Mouse (Mus musculus) layer of hippocampus, postnatal 10 days (tissue): Measurements from ENCODE around the gene Gata5. TPM values are rescaled to one million over a fixed set of nuclear protein-coding genes. Genes with fewer than 3 reads are reported as not detected.

Experiments used
- DNase-seq, 2 experiments: peaks; one replicate each; pipeline ENCODE4 v3.0.0; 2021; ENCODE audit warnings: low spot score in 2 of 2
- long read RNA-seq: library from polyadenylated mRNA; stranded (forward); transcript quantifications from one replicate; pipeline ENCODE4 v2.0.0, GENCODE M21; 2023
- total RNA-seq, 2 experiments: library from RNA; stranded (reverse); gene quantifications; 2 replicates each; pipeline ENCODE4 v1.2.3; 2021

The Gata5 gene
- total RNA-seq = not detected
- long read RNA-seq = 0 reads

DNA sequence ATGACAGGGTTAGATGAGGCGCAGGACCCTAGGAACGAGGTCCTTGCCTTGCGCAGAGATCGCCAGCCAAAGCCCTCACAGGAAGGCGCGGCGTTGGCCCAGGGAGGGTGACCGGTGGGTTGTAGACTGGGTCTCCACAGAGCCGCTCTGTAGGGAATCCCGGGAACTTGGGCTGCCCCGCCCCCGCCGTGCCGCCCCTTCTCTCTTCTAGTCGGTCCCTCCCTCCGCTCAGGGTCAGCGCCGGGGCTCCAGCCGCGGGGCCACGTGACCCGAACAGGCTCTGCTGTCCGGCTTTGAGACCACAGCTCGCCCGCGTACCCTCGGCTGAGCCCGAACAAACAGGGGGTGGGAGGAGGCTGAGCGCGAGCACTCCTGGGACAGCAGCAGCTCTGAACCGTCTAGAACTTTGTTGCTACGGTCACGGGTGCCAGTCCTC, at the start of gene Gata5:
Gene Gata5 (minus strand): TSS at position 149 of the 436 bp plus-strand sequence.
- DNase-seq = no peak

DNA sequence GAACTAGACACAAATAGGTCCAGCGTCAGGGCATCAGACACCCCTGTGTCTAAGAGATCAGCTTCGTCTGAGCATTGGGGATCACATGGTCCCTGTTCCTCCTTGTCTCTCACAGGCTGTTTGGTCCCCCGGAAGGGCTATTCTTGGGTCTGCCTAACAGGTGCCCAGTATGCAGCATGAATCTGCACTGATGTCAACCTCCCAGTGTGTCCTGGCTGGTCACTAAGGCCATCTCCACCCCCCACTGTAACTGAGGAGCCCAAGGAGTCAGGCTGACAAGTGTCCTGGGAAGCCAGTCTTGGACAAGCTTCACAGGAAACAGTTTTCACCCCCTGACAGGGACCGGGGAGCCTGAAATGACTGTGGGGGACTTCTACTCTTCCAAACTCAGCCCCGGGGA, 42.2 kb upstream of the Gata5 start:
- no peak for DNase-seq

DNA sequence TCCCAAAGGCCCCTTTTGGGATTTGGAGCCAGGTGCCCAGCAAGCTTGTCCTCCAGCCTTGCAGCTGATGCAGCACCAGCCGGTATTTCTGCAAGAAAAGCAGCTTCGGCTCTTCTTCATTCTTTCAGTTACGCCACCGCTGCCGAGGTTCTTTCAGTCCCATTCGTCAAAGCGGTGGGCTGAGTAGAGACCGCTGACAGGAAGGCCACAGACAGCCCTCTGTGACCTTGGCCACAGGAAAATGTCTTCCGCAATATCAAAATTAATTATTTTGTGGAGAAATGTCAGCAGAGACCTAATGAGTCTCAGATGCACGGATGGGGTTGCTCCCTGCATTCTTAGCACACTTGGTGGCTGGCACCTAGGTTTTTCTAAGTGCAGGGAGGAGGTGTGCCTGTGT, 38.8 kb upstream of the Gata5 start:
- no peak for DNase-seq

DNA sequence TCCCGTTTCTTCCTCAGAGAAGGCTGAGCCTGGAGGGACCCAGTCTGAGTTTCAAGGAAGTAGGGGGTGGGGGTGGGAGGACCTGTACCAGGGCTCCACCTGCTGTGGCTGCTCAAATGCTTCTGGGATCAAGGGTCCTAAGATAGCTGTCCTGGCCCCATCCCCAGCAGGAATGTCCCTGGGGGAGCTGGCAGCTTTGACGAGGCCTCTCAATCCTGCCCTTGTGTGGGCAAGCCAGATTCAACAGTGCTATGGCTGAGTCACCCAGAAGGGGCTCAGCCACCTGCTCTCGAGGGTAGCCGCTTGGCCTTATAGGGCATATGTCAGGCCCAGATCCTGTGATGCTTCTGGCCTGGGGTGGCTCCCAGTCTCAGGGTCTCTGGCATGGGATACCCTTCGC, 33.9 kb upstream of the Gata5 start:
- no peak for DNase-seq

DNA sequence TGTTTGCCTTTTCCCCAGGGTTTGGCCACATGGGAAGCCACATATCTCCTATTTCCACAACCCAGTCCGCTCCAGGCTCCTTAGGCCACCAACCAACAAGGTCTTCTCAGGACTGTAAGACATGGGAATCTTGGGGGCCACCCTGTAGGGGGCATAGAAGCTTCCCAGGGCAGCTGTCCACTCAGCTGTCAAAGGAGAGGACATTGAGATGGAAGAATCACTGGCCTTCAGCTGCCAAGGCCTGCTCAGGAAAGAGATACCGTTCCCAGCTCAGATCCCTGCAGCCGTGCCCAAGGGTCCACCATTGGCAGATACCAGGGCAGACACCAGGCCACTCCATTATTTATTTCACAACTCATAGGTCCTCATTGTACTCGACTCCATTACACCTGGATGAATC, 32.9 kb upstream of the Gata5 start:
- DNase-seq = no peak

DNA sequence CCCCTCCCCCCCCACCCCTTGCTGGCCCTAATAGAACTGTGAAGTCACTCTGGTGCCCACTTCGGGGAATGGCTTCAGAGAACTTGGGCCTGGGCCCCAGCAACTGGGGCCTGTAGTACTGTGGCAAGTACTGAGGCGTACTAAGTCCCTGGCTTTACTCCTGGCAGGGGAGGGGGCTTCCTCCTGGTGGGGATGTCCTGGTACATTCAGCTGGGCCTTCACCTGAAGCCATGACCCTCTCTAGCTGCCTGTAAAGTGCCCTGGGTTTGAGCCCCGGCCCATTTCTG, 28.9 kb upstream of the Gata5 start:
- no peak for DNase-seq

DNA sequence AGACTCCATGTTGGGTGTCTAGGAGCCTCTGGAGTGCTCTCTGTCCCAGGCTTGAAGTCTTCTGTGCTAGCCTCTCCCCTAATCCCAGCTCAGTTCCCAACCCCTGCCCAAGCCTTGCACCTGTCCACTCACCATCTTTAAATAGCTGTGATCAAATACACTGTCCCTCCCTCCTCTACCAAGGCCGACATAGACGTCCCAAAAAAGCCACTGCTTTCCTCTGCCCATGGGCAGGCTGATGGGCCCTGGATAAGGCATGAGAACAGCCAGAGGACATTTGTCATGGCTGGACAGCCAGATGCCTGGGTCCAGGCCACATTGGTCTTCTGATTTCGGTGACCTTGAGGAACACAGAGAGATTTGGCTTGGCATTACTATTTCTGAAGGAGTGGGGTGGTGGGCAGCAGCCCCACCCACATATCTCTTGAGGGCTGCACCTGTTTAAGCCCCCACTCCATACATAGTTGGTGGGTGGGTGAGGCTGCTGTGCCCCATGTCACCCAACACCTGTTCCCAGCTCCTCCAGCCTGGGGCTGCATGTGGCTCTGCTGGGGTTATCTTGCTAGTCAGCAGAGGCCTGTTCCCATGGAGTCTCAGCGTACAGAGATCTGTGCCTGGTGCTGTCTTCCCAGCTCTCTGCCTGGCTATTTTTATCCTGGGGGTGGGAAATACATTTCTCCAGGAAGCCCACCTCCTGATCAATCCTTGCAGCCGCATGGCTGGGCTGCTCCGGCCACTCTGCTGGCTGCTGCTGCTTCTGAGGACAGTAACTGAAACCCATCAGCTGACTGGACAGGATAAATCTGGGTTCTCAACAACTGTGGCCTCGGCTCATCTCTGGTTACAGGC, 28.3 kb upstream of the Gata5 start:
- no peak for DNase-seq

DNA sequence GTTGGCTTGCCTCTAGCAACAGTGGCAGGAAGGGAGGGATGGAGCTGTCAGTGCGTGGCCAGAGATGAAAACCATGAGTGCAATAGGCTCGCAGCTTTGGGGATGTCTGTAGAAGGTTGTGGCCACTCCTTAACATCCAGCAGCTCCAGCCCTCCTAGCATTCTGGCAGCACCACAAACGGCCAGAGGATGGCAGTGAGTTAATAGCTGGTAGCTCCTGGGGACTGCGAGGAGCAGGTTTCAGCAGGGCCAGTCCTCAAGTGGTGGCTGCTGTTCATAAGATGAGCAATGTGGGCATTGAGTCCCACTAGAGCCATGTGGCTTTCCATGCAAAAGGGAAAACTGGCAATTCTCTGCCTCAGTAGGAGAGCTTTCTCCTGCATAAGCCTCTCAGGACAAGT, 24.6 kb upstream of the Gata5 start:
- DNase-seq = peak in 1 of 2 experiments; percentile 39

DNA sequence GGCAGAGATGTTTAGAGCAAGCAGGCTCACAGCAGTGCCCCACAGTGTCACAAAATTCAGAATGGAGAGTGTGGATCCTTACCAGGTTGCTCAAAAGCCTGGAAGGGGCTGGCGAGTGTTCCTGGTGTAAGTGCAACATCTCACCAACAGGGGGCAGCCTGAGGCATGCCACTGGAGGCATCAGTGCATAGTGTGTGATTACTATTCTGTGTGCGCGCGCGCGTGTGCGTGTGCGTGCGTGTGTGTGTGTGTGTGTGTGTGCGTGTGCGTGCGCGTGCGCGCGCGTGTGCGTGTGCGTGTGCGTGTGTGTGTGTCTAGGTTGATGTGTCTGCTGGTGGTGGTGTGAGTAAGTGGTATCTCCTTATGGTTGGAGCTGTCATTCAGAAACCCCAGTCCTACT, 18.8 kb upstream of the Gata5 start:
- peak; percentile 56 to 64 for DNase-seq

DNA sequence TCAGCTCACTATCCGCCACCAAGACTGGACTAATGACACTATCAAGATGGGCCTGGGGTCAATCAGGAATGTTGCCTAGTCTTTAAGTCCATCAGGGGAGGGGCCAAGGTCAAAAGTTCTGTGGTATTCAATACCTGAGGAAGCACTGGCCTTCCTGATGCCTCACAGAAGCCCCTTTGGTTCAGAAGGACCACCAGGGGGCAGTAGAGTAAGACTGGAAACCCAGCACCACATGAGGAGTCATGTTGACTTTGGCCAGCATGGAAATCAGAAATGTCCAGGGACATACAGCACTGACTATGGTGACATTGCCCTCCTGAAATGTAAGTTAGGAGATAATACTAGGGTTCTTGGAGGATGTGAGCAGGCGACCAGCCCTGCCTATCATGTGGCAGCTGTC, 16.2 kb upstream of the Gata5 start:
- no peak for DNase-seq

DNA sequence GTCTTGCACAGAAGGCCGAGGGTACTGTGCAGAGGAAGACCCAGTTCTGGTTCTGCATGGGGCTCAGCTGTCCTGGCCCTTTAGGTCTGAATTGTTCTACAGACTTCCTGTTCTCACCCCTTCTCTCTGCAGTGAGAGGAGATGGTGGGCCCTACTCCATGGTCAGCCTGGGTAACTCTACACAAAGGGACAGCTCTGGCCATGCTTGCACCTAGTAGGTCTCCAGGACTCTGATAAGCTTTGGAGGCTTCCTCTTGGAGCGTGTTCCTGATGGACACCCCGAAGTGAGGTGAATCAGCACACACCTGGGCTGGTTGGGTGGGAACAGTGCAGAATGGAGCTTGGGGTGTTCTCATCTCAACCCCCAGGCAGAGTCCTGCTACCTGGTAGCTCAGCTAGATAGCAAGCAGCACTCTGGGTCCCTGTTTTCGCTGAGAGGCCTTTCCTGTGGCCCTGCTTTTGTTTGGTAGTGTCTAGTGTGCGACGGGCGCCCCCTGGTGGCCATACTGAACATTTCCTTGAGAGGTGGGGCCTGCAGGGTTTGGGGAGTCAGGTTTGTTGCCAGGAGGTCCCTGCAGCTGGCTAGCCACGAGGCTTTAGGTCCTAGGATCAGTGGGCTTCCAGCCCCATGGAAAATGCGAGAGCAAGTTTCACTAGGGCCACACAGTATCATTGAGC, 12.5 kb upstream of the Gata5 start:
- peak; percentile 77 to 87 for DNase-seq

DNA sequence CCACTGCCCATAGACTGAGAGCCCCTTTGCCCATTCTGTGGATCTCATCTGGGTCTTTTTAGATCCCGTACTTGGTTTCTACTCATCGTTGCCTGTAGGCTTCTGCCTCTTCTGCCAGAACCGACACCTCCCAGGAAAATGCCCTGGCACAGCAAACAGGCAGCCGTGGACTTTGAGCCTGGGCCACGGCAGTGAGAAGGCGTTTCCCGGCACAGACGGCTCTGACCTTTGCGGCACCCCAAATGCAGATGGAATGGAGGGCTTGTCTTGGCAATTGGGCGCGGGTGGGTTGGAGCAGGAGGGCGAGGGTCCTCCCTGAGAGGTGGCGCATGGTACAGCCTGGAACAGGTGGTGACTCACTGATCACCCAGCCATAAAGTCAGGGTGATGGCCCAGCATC, 8.6 kb upstream of the Gata5 start:
- no peak for DNase-seq

DNA sequence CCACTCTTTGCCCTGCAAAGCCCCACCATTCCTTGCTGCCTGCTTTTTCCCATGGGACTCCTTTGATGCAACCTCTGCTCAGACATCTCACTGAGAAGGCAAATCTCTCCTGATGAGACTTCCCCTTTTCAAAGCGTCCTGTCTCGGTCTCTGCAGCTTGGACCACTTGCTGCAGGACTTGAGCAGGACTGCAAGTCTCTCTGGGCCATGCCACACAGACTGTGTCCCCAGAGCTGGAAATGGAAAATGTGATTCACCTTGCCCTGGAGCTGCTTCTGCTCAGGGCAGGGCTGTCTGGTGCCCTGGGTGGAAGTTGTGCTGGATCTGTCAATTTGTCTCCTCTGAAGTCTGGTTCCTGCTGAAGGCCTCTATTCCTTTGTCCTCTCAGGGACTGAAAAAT, 7.7 kb upstream of the Gata5 start:
- no peak for DNase-seq

DNA sequence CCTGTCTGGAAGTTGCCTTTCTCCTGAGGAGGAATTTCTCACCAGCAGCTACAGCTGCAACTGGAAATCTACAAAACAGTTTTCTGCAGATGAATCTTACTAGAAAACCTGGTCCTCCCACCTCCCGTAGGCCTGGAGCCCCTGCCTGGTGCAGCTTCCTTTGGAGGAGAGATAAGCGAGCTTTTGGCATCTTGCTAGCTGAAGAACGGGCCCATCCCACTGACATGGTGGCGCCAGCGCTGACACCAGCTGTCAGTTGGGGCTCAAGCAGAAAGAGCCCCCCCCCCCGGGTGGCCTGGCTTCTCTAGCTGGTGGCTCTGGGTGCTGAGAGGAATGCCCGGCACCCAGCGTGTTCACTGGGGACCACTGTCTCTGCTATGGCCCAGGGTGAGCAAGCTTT, 6.7 kb upstream of the Gata5 start:
- no peak for DNase-seq

DNA sequence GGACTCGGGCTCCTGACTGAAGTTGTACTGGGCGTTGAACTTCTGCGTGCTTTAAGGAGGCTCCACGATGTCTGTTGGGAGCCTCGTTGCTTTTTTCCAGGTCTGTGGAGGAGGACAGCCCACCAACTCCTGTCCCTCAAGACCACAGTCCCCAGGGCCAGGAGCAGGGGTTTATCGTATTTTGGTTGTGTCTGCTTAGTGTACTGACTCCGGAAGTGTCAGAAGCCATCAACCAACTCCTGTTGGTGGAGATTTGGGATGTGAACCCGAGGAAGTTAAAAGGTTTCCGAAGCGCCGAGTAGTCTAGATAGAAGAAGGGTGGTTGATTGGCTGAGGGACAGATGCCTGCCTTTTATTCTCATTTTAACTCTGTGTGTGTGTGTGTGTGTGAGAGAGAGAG, 5.4 kb upstream of the Gata5 start:
- no peak for DNase-seq

DNA sequence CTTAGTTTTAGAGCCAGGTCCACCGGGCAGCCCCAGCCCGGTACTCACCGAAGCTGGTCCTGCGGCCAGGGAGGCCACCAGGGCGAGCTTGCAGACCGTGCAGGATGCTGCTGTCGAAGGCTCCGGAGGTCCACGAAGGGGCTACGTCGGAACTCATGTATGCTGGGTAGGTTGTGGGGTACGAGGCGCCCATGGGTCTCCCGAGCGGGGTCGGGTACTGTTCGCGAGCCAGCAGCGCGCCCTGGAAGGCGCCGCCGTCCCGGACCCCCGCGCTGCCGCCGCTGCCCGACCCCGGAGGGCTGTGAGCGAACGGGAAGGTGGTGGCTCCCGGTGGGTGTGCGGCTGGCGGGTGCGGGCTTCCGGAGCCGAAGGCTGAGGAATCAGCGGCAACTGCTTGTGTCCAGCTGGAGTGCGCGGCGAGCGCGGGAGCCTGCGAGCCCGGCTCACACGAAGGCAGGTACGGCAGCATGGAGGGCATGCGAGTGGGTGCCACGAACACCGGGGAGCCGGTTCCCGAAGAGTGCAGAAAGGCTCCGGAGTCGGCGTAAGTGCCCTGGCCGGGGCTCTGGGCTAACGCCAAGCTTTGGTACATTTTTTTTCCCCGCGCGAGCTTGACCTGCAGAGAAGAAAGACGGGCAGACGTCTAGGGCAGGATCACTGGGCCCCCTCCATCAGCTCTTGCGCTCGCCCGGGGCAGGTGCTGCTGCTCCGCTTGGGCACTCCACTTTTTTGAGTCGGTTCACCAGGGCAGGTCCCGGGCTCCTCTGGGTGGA, 535 bp downstream of the Gata5 start:
- DNase-seq = no peak

DNA sequence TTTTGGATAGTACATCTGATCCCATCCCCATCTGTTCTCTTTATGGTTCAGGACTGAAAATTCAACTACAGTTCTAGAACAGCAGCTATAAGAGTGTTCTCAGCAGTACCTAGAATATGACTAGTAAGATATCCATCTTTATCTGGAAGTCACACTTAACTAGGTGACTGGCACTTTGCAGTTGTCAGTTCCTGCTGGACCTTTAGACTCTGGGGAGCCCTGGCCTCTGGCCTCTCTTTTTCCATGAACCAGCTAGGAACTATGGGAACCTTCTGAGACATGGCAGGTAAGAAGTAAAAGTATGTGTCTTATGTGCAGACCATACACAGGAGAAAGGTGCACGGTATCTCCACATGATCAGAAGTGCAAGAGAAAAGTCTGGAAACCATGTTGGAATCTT, 5.0 kb downstream of the Gata5 start:
- no peak for DNase-seq

DNA sequence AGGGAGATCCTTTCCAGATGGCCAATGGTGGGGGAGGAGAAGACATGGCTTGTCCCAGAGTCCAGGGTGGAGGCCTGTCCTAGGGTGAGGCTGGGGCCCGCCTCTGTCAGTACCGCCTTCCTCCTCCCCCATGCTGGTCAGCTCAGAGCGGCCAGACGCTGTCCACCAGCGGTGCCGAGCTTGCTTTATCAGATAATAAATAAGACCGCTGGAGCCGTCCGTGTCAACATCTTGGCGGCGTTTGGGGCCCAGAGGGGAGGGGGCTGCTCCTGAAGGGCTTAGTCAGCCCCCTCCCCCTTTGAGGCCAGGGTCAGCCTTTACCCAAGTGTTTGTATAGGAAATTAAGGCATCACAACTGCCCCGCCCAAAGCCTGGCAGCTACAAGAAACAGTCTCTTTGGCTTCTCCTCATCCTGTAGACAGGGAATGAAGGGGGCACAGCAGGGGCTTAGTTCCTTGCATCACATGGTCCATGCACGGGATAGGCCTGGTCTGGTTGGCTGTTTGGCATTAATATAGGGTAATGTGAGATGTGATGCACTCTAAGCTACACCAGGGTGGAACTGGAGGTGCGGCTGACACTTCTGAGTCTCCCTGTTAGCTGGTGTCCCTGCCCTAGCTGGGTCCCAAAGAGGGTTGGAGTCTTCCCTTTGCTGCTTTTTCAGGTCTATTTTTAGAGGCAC, 11.7 kb downstream of the Gata5 start:
- no peak for DNase-seq

DNA sequence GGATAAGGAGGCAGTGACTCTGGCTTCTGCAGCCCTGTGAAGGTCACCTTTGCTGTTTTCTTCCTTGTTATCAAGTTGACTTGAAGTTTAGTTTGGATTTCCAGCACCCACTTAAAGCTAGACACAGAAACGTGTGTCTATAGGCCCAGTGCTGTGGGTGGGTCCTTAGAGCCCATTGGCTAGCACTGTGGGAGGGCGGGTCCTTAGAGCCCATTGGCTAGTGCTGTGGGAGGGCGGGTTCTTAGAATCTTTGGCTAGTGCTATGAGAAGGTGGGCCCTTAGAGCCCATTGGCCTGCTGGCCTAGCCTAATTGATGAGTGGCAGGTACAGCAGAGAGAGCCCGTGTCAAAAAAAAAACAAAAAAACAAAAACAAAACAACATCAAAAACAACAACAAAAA, 14.3 kb downstream of the Gata5 start:
- DNase-seq = no peak

DNA sequence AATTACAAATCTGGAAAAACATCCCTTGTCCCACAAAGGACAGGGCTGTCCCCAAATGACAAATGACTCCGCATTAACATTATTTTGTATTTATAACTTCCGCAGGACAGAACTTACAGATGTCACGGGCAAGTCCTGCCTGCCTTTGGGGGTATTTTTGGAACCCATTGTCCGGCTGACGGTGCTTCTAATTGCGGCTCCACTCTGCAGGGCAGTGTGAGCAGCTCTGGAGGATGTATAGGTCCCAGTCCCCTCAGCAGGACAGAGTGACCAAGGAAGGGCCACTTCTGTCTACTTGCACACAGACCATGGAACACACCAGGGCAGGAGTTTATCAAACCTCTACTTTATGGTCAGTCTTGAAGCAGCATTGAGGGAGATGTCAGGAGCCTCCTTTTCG, 16.9 kb downstream of the Gata5 start:
- DNase-seq = no peak

DNA sequence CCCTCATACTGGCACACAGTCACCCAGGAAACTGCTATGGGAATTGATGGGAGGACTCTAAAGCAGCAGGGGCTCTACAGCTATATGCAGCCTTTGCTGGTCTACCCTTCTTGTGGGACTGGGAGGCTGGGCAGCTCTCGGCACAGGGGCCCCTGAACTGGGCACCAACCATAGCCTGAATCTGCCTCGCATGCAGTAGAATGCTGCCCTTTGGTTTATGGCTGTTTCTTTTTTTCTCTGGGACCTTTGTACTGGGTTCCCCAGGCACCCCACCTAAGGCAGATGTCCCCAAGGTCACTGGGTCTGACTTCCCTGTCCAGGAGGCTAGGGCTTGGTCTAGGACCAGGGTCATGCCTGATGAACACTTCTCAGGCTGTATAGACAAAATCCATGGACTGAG, 20.2 kb downstream of the Gata5 start:
- no peak for DNase-seq

DNA sequence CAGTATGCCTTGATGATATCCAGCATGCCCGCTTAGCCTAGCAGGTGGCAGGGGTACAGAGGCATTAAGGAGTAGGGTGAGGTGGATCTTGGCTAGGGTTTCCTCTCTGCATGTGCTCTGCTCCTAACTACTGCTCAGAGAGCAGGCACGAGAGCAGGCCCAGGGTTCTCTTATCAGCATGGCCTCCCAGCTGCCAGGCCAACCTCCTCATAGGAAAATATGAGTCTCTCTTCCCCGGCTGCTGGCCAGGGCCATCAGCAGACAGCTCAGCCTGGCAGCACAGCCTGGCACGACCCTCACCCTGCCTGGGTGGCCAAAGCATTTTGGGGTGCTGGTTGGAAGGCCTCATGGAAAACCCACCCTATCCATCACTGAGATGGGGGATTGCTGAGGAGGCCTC, 23.4 kb downstream of the Gata5 start:
- DNase-seq = no peak
